Mouse (Mus musculus) stomach, postnatal 0 days (tissue): ENCODE results near the gene Brinp2. TPM values are rescaled to one million over a fixed set of nuclear protein-coding genes. Genes with fewer than 3 reads are reported as not detected.
A peak's percentile ranks its signal among the peaks of the same experiment; 100 is the strongest.

ENCODE experiments used
- ATAC-seq: fragments of 200-750 bp; cut with Nextera tagmentation; 2 replicates; pipeline ENCODE4 v1.8.0; 2017; ENCODE audit not compliant: low FRiP score, low TSS enrichment
- DNase-seq: peaks from one replicate; pipeline ENCODE4 v3.0.0-alpha.2; 2016; ENCODE audit warnings: low spot score
- H3K27ac ChIP-seq: fragments of 300-500 bp; sonication (generic); replicated peaks from 2 replicates; pipeline ENCODE4 v1.5.1; 2014; ENCODE audit warnings: mild to moderate bottlenecking, control low read depth
- H3K27me3 ChIP-seq: fragments of 300-500 bp; sonication (generic); 2 replicates; pipeline ENCODE4 v1.6.1; 2014; ENCODE audit warnings: low read length; ENCODE audit not compliant: control insufficient read depth, insufficient read depth
- H3K36me3 ChIP-seq: fragments of 300-500 bp; sonication (generic); 2 replicates; pipeline ENCODE4 v1.6.1; 2014; ENCODE audit warnings: low read length, mixed read lengths; ENCODE audit not compliant: control insufficient read depth, insufficient read depth
- H3K4me1 ChIP-seq: fragments of 300-500 bp; sonication (generic); replicated peaks from 2 replicates; pipeline ENCODE4 v1.6.1; 2014; ENCODE audit warnings: antibody characterized with exemption; ENCODE audit not compliant: control insufficient read depth, insufficient read depth
- H3K4me2 ChIP-seq: fragments of 300-500 bp; sonication (generic); replicated peaks from 2 replicates; pipeline ENCODE4 v1.6.1; 2014; ENCODE audit warnings: low read depth, mild to moderate bottlenecking, control low read depth, moderate library complexity
- H3K4me3 ChIP-seq: fragments of 300-500 bp; sonication (generic); 2 replicates; pipeline ENCODE4 v1.5.1; 2014; ENCODE audit warnings: low read depth, low read length, control low read depth
- H3K9ac ChIP-seq: fragments of 300-500 bp; sonication (generic); 2 replicates; pipeline ENCODE4 v1.6.1; 2014; ENCODE audit warnings: mild to moderate bottlenecking, low read length, control low read depth, mixed read lengths
- H3K9me3 ChIP-seq: fragments of 300-500 bp; sonication (generic); 2 replicates; pipeline ENCODE4 v1.6.1; 2016; ENCODE audit warnings: low read length; ENCODE audit not compliant: control insufficient read depth
- CTCF ChIP-seq: IDR thresholded peaks from 2 replicates; pipeline ENCODE4 v1.5.1; 2016; ENCODE audit warnings: antibody characterized with exemption, low read depth, mild to moderate bottlenecking, moderate library complexity
- EP300 ChIP-seq: optimal IDR thresholded peaks from 2 replicates; pipeline ENCODE3; 2016; ENCODE audit warnings: antibody characterized with exemption
- WGBS: fragments of 180-500 bp; shearing (Covaris S2); extraction: QIAGEN DNeasy Blood & Tissue Kit; methylation state at CpG from one replicate; pipeline ENCODE4 v1.1.7; 2014; 5-methylcytosine and 5-hydroxymethylcytosine counted together
- polyA plus RNA-seq: library from polyadenylated mRNA; unstranded; fragments of >200 nt; fragmentation: Nextera tagmentation; extraction: Ambion mirVana; gene quantifications from 2 replicates; pipeline ENCODE4 v1.2.1, GENCODE M21; 2015

The Brinp2 gene
- polyA plus RNA-seq, 1 experiment from 2014 or later: 0.99 TPM

GRCm38 (mm10) chr1:158355177-158356050 is 712 bp downstream of the Brinp2 start:
- no peak for TF ChIP-seq CTCF
- no peak for TF ChIP-seq EP300
- H3K4me1 ChIP-seq: no peaks in the 10 kb centered on the region; the same call in 1 of the 2 replicates
- no peak for ATAC-seq
- no peak overlapping the region for H3K9ac ChIP-seq
- no peaks in the 10 kb centered on the region for H3K36me3 ChIP-seq
- no peak overlapping the region for H3K27ac ChIP-seq
- no peaks in the 10 kb centered on the region for H3K9me3 ChIP-seq
- H3K4me3 ChIP-seq: peak overlapping the region; percentile 39
- 0 out of 2 replicates have a peak, but pooled peaks cover 3% of the 10 kb centered on the region for H3K27me3 ChIP-seq
- peak overlapping the region; percentile 67 for H3K4me2 ChIP-seq
- 10% methylated on average over 28 of the region's 28 CpGs for WGBS
- DNase-seq: no peak

- Histone ChIP-seq H3K27ac (no peak overlapping the region), H3K9ac (no peak overlapping the region), H3K4me2 (no peak overlapping the region), H3K36me3 (no peaks in the 10 kb centered on the region), H3K27me3 (0 out of 2 replicates have a peak, but pooled peaks cover 3% of the 10 kb centered on the region), H3K4me1 (no peaks in the 10 kb centered on the region; the same call in 1 of the 2 replicates), H3K9me3 (no peaks in the 10 kb centered on the region), H3K4me3 (no peak overlapping the region)
- ATAC-seq (no peak), DNase-seq (no peak)
- 48% methylated on average over 5 of the region's 5 CpGs for WGBS
- TF ChIP-seq EP300 (no peak), CTCF (no peak)
Measured at GRCm38 (mm10) chr1:158353656-158354371, 2.3 kb downstream of the Brinp2 start.

- no peaks in the 10 kb centered on the region for H3K4me1 ChIP-seq
- DNase-seq: no peak
Measured at GRCm38 (mm10) chr1:158343243-158343714, 12.8 kb downstream of the Brinp2 start.

GRCm38 (mm10) chr1:158328839-158329238 is 27.3 kb downstream of the Brinp2 start:
- TF ChIP-seq CTCF: no peak
- TF ChIP-seq EP300: no peak
- ATAC-seq (no peak), DNase-seq (no peak)
- no peaks in the 10 kb centered on the region for H3K36me3 ChIP-seq
- no peaks in the 10 kb centered on the region for H3K27me3 ChIP-seq
- H3K4me3 ChIP-seq: no peak overlapping the region
- WGBS: 80% methylated on average over 2 of the region's 2 CpGs
- no peak overlapping the region for H3K27ac ChIP-seq
- H3K4me2 ChIP-seq: no peak overlapping the region
- no peak overlapping the region for H3K9ac ChIP-seq
- no peaks in the 10 kb centered on the region for H3K4me1 ChIP-seq
- no peaks in the 10 kb centered on the region for H3K9me3 ChIP-seq

More at GRCm38 (mm10) chr1:158343243-158343714, 12.8 kb downstream of the Brinp2 start:
- H3K9me3 ChIP-seq: no peaks in the 10 kb centered on the region
- H3K9ac ChIP-seq: no peak overlapping the region
- H3K36me3 ChIP-seq: no peaks in the 10 kb centered on the region
- TF ChIP-seq CTCF (peak; percentile 50), EP300 (no peak)
- H3K4me2 ChIP-seq: no peak overlapping the region
- no peaks in the 10 kb centered on the region for H3K27me3 ChIP-seq
- no peak overlapping the region for H3K27ac ChIP-seq
- WGBS: 54% methylated on average over 6 of the region's 6 CpGs
- no peak for ATAC-seq
- no peak overlapping the region for H3K4me3 ChIP-seq

GRCm38 (mm10) chr1:158328126-158328525 is 28.0 kb downstream of the Brinp2 start:
- no peak for DNase-seq
- Histone ChIP-seq H3K27ac (no peak overlapping the region), H3K4me3 (no peak overlapping the region), H3K27me3 (no peaks in the 10 kb centered on the region), H3K4me2 (no peak overlapping the region), H3K36me3 (no peaks in the 10 kb centered on the region), H3K4me1 (no peaks in the 10 kb centered on the region), H3K9ac (no peak overlapping the region), H3K9me3 (no peaks in the 10 kb centered on the region)
- TF ChIP-seq EP300 (no peak), CTCF (no peak)
- no peak for ATAC-seq
- whole genome bisulfite sequencing: 82% methylated on average over 5 of the region's 5 CpGs
